Mouse (Mus musculus) cerebellum, adult (tissue): ENCODE measurements around the gene Lifr.

Source experiments
- ATAC-seq: cut with Nextera tagmentation; 2 replicates; pipeline ENCODE4 v1.9.2; 2017; ENCODE audit warnings: mild to moderate bottlenecking, moderate library complexity, mixed read lengths; ENCODE audit not compliant: insufficient number of reproducible peaks, low FRiP score, low TSS enrichment

Lifr gene

GRCm38 (mm10) chr15:7240950-7241349, 150.5 kb downstream of the Lifr start:
- ATAC-seq: no peak

GRCm38 (mm10) chr15:7242161-7242850, 151.9 kb downstream of the Lifr start:
- no peak for ATAC-seq
